Mouse (Mus musculus): ENCODE data around the gene Isy1. TPM values are rescaled to one million over a fixed set of nuclear protein-coding genes. Genes with fewer than 3 reads are reported as not detected.

Isy1 gene
- polyA plus RNA-seq, 2 experiments: 41.8 to 51.5 TPM

DNA sequence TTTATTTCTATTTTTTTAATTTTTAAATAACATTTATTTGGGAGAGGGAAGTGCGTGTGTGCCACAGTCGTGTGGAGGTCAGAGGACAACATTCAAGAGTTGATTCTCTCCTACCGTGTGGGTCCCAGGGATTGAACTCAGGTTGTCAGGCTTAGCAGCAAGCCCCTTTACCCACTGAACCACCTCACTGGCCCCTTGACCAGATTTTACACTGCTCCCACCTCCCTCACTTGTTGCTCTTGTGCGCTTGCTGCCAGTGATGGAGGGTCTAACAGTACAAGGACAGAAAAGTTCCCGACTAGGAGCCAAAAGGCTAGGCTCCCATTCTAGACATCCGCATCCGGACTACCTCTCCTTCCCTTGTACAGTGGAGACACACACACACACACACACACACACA is 33.1 kb downstream of the Isy1 start:
- ATAC-seq (ENCODE audit: low FRiP score, low read depth) (no peak), DNase-seq (ENCODE audit: low spot score) (no peak)
- TF ChIP-seq POLR2A (IDR thresholded peaks at IDR 0.05; ENCODE audit: borderline replicate concordance, extremely low read depth, insufficient read depth, insufficient read length): no peak
- Histone ChIP-seq H3K4me1 (ENCODE audit: control insufficient read depth, insufficient read depth, low read length) (peaks cover 6% of the 10 kb centered on the region; the same call in 1 of the 2 replicates), H3K4me3 (replicated peaks; ENCODE audit: low read length) (no peak overlapping the region), H3K27ac (replicated peaks; ENCODE audit: low read depth, low read length) (no peak overlapping the region), H3K36me3 (ENCODE audit: control insufficient read depth, insufficient read depth, low read length) (0 out of 2 replicates have a peak, but pooled peaks cover 3% of the 10 kb centered on the region), H3K9me3 (ENCODE audit: control insufficient read depth, low read length) (no peaks in the 10 kb centered on the region), H3K4me2 (replicated peaks; ENCODE audit: low read depth, low read length, severe bottlenecking) (no peak overlapping the region), H3K27me3 (ENCODE audit: control insufficient read depth, insufficient read depth, low read length) (no peaks in the 10 kb centered on the region), H3K9ac (ENCODE audit: low read depth, low read length, severe bottlenecking) (no peak overlapping the region)
- WGBS: 88% methylated on average over 7 of the region's 7 CpGs

DNA sequence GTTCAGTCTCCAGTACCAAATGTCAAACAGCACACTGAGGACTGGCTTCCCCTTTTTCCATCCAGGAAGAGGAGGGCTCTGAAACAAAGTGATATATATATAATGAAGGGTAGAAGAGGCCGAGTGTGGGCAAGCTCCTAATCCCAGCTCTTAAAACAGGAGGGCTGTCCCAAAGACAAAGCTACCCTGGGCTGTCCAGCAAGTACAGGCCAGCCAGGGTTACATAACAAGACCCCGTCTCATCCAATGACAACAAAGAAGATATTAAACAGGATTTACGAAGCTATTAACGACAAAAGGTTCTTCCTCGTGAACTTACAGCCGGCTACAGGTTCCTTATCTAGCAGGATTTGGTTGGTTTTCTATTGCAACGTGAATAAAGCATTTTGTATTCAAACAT is 33.7 kb downstream of the Isy1 start:
- H3K9ac ChIP-seq (ENCODE audit: low read depth, low read length, severe bottlenecking): no peak overlapping the region
- TF ChIP-seq POLR2A (IDR thresholded peaks at IDR 0.05; ENCODE audit: borderline replicate concordance, extremely low read depth, insufficient read depth, insufficient read length): no peak
- no peak overlapping the region for H3K27ac ChIP-seq (replicated peaks; ENCODE audit: low read depth, low read length)
- ATAC-seq (ENCODE audit: low FRiP score, low read depth) (no peak), DNase-seq (ENCODE audit: low spot score) (no peak)
- peaks cover 1% of the 10 kb centered on the region; the same call in 1 of the 2 replicates for H3K4me1 ChIP-seq (ENCODE audit: control insufficient read depth, insufficient read depth, low read length)
- H3K36me3 ChIP-seq (ENCODE audit: control insufficient read depth, insufficient read depth, low read length): 0 out of 2 replicates have a peak, but pooled peaks cover 3% of the 10 kb centered on the region
- 73% methylated on average over 7 of the region's 7 CpGs for WGBS
- H3K27me3 ChIP-seq (ENCODE audit: control insufficient read depth, insufficient read depth, low read length): no peaks in the 10 kb centered on the region
- no peak overlapping the region for H3K4me3 ChIP-seq (replicated peaks; ENCODE audit: low read length)
- no peak overlapping the region for H3K4me2 ChIP-seq (replicated peaks; ENCODE audit: low read depth, low read length, severe bottlenecking)
- no peaks in the 10 kb centered on the region for H3K9me3 ChIP-seq (ENCODE audit: control insufficient read depth, low read length)

DNA sequence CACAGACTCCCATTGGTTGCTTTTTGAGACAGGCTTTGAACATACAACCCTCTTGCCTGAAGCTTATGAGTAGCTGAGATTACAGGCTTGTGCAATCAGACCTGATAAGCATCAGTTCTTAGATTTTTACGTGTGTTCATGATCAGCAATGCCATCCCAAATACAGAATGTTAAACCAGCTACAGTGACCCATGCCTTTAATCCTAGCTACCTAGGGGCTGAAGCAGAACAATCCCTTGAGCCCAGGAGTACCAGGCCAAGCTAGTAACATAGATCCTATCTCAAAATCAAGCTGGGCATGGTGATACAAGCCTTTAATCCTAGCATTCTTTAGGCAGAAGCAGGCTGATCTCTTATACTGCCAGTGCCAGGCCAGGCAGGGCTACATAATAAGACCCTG is 34.6 kb downstream of the Isy1 start:
- no peak for TF ChIP-seq POLR2A (IDR thresholded peaks at IDR 0.05; ENCODE audit: borderline replicate concordance, extremely low read depth, insufficient read depth, insufficient read length)
- no peaks in the 10 kb centered on the region for H3K27me3 ChIP-seq (ENCODE audit: control insufficient read depth, insufficient read depth, low read length)
- no peak for ATAC-seq (ENCODE audit: low FRiP score, low read depth)
- no peak overlapping the region for H3K4me3 ChIP-seq (replicated peaks; ENCODE audit: low read length)
- DNase-seq (ENCODE audit: low spot score): no peak
- 77% methylated on average over 1 of the region's 1 CpGs for WGBS
- no peak overlapping the region for H3K4me2 ChIP-seq (replicated peaks; ENCODE audit: low read depth, low read length, severe bottlenecking)
- H3K9ac ChIP-seq (ENCODE audit: low read depth, low read length, severe bottlenecking): no peak overlapping the region
- H3K27ac ChIP-seq (replicated peaks; ENCODE audit: low read depth, low read length): no peak overlapping the region
- H3K4me1 ChIP-seq (ENCODE audit: control insufficient read depth, insufficient read depth, low read length): no peaks in the 10 kb centered on the region
- H3K36me3 ChIP-seq (ENCODE audit: control insufficient read depth, insufficient read depth, low read length): 0 out of 2 replicates have a peak, but pooled peaks cover 10% of the 10 kb centered on the region
- no peaks in the 10 kb centered on the region for H3K9me3 ChIP-seq (ENCODE audit: control insufficient read depth, low read length)

DNA sequence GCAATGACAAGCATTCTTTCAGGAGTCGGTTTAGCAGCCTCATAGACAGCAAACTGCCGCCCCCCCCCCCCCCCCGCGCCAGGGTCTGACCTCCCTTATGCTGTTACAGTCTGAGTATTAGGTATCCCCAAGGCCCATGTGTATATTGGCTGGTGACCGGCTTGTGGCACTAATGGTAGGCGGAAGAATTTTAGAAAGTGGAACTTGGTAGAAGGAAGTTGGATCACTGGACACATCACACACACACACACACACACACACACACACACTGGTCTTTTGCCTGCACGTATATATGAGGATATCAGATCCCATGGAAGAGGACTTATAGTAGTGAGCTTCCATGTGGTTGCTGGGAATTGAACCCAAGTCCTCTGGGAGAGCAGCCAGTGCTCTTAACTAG is 36.1 kb downstream of the Isy1 start:
- DNase-seq (ENCODE audit: low spot score) (no peak), ATAC-seq (ENCODE audit: low FRiP score, low read depth) (no peak)
- no peak overlapping the region for H3K9ac ChIP-seq (ENCODE audit: low read depth, low read length, severe bottlenecking)
- H3K27me3 ChIP-seq (ENCODE audit: control insufficient read depth, insufficient read depth, low read length): no peaks in the 10 kb centered on the region
- WGBS: 77% methylated on average over 5 of the region's 7 CpGs
- H3K4me3 ChIP-seq (replicated peaks; ENCODE audit: low read length): no peak overlapping the region
- H3K27ac ChIP-seq (replicated peaks; ENCODE audit: low read depth, low read length): no peak overlapping the region
- no peaks in the 10 kb centered on the region for H3K9me3 ChIP-seq (ENCODE audit: control insufficient read depth, low read length)
- 0 out of 2 replicates have a peak, but pooled peaks cover 6% of the 10 kb centered on the region for H3K36me3 ChIP-seq (ENCODE audit: control insufficient read depth, insufficient read depth, low read length)
- no peak overlapping the region for H3K4me2 ChIP-seq (replicated peaks; ENCODE audit: low read depth, low read length, severe bottlenecking)
- TF ChIP-seq POLR2A (IDR thresholded peaks at IDR 0.05; ENCODE audit: borderline replicate concordance, extremely low read depth, insufficient read depth, insufficient read length): no peak
- H3K4me1 ChIP-seq (ENCODE audit: control insufficient read depth, insufficient read depth, low read length): no peaks in the 10 kb centered on the region

DNA sequence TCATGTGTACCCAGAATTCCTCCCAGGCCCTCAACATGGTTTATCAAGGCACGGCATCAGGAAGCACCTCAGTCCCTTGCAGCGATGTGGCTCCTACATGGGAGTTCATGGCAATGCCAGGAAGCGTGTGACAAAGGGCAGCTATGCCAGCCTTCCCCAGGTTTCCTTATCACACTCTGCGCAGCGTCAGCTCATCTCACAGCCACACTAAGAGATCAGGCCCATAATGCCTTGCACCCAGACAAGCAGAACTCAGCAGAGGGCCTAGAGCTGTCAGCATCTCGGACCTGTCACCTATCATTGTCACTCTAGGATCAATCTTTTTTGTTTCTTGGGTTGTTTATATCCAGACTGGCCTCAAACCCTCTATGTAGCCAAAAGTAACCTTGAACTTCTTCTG is 39.0 kb downstream of the Isy1 start:
- no peak for ATAC-seq (ENCODE audit: low FRiP score, low read depth)
- H3K4me3 ChIP-seq (replicated peaks; ENCODE audit: low read length): no peak overlapping the region
- no peak for TF ChIP-seq POLR2A (IDR thresholded peaks at IDR 0.05; ENCODE audit: borderline replicate concordance, extremely low read depth, insufficient read depth, insufficient read length)
- DNase-seq (ENCODE audit: low spot score): no peak
- H3K27ac ChIP-seq (replicated peaks; ENCODE audit: low read depth, low read length): no peak overlapping the region
- no peak overlapping the region for H3K9ac ChIP-seq (ENCODE audit: low read depth, low read length, severe bottlenecking)
- no peaks in the 10 kb centered on the region for H3K4me1 ChIP-seq (ENCODE audit: control insufficient read depth, insufficient read depth, low read length)
- peaks cover 6% of the 10 kb centered on the region; the same call in 1 of the 2 replicates for H3K36me3 ChIP-seq (ENCODE audit: control insufficient read depth, insufficient read depth, low read length)
- 86% methylated on average over 6 of the region's 6 CpGs for WGBS
- no peaks in the 10 kb centered on the region for H3K9me3 ChIP-seq (ENCODE audit: control insufficient read depth, low read length)
- no peaks in the 10 kb centered on the region for H3K27me3 ChIP-seq (ENCODE audit: control insufficient read depth, insufficient read depth, low read length)
- no peak overlapping the region for H3K4me2 ChIP-seq (replicated peaks; ENCODE audit: low read depth, low read length, severe bottlenecking)

DNA sequence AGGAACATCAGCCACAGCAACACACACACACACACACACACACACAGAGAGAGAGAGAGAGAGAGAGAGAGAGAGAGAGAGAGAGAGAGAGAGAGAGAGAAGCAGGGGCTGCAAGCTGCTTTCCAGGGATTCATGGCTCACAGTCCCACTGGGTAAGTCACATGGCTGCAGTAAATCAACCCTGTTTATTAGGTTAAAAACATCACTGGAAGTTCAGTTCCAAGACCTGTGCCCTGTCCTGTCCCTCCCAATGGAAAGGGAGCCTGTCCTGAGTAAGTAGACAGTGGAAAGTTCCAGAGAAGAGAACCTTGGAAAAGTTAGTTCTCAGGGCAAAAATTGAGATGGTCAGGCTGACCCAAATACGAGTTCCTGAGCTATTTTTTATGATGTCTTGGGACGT is 41.3 kb downstream of the Isy1 start:
- H3K9me3 ChIP-seq (ENCODE audit: control insufficient read depth, low read length): no peaks in the 10 kb centered on the region
- H3K27me3 ChIP-seq (ENCODE audit: control insufficient read depth, insufficient read depth, low read length): no peaks in the 10 kb centered on the region
- no peaks in the 10 kb centered on the region for H3K4me1 ChIP-seq (ENCODE audit: control insufficient read depth, insufficient read depth, low read length)
- H3K27ac ChIP-seq (replicated peaks; ENCODE audit: low read depth, low read length): no peak overlapping the region
- DNase-seq (ENCODE audit: low spot score): no peak
- TF ChIP-seq POLR2A (IDR thresholded peaks at IDR 0.05; ENCODE audit: borderline replicate concordance, extremely low read depth, insufficient read depth, insufficient read length): no peak
- 12% methylated on average over 2 of the region's 2 CpGs for WGBS
- H3K9ac ChIP-seq (ENCODE audit: low read depth, low read length, severe bottlenecking): no peak overlapping the region
- no peak overlapping the region for H3K4me3 ChIP-seq (replicated peaks; ENCODE audit: low read length)
- ATAC-seq (ENCODE audit: low FRiP score, low read depth): no peak
- peaks cover 18% of the 10 kb centered on the region for H3K36me3 ChIP-seq (ENCODE audit: control insufficient read depth, insufficient read depth, low read length)
- no peak overlapping the region for H3K4me2 ChIP-seq (replicated peaks; ENCODE audit: low read depth, low read length, severe bottlenecking)

All from limb, embryonic 14.5 days (tissue).